Mouse (Mus musculus): Measurements from ENCODE around the gene Bicra.

- TF ChIP-seq POLR2A (IDR thresholded peaks at IDR 0.05; ENCODE audit: control insufficient read depth, low read depth, low read length), result no peak
- no peak for TF ChIP-seq CTCF (IDR thresholded peaks at IDR 0.05; ENCODE audit: control insufficient read depth, insufficient read depth, insufficient replicate concordance, low read depth, low read length)
Observed at GRCm38 (mm10) chr7:15972247-15972646, 75.5 kb downstream of the Bicra start.
